Mouse (Mus musculus) lung, adult 2 months (tissue): ENCODE data around the gene Mettl8. TPM values are rescaled to one million over a fixed set of nuclear protein-coding genes. Genes with fewer than 3 reads are reported as not detected.

Experiments used
- DNase-seq: peaks from one replicate; pipeline ENCODE4 v3.0.0; 2022
- H3K4me1 ChIP-seq: fragments of 200-500 bp; 2 replicates; pipeline ENCODE4 v1.6.1; 2011; ENCODE audit warnings: low read length; ENCODE audit not compliant: control insufficient read depth, insufficient read depth
- H3K4me3 ChIP-seq: fragments of 200-500 bp; replicated peaks from 2 replicates; pipeline ENCODE3; 2011; ENCODE audit warnings: low read depth, mild to moderate bottlenecking, control low read depth, low read length; ENCODE audit errors: extremely low read depth
- CTCF ChIP-seq: fragments of 200-500 bp; IDR thresholded peaks from 2 replicates; pipeline ENCODE4 v1.5.1; 2011; ENCODE audit warnings: mild to moderate bottlenecking, low read length, control low read depth; ENCODE audit not compliant: insufficient read depth
- POLR2A ChIP-seq: fragments of 200-500 bp; IDR thresholded peaks from 2 replicates; pipeline ENCODE4 v1.6.1; 2011; ENCODE audit warnings: low read depth, mild to moderate bottlenecking, control low read depth, low read length, borderline replicate concordance; ENCODE audit errors: extremely low read depth
- WGBS: fragments of 180-500 bp; shearing (Covaris S2); methylation state at CpG from one replicate; pipeline ENCODE4 v1.1.7; 2018; 5-methylcytosine and 5-hydroxymethylcytosine counted together
- polyA plus RNA-seq: library from polyadenylated mRNA; depleted of rRNA; stranded (reverse); fragments of >200 nt; gene quantifications from 2 replicates; pipeline ENCODE4 v1.2.3, GENCODE M21; 2012

The Mettl8 gene
- polyA plus RNA-seq, 1 experiment, result 6.1 TPM

GRCm38 (mm10) chr2:71073828-71074227 is 18.4 kb upstream of the Mettl8 start:
- WGBS, result 74% methylated on average over 3 of the region's 3 CpGs

GRCm38 (mm10) chr2:71073330-71073729 is 17.9 kb upstream of the Mettl8 start:
- TF ChIP-seq CTCF, result no peak
- no peak for TF ChIP-seq POLR2A
- no peaks in the 10 kb centered on the region for H3K4me1 ChIP-seq
- whole genome bisulfite sequencing, result 90% methylated on average over 3 of the region's 3 CpGs
- no peak overlapping the region for H3K4me3 ChIP-seq
- DNase-seq, result no peak

More at GRCm38 (mm10) chr2:71073828-71074227, 18.4 kb upstream of the Mettl8 start:
- Histone ChIP-seq H3K4me3 (no peak overlapping the region), H3K4me1 (no peaks in the 10 kb centered on the region)
- no peak for TF ChIP-seq POLR2A
- no peak for TF ChIP-seq CTCF
- no peak for DNase-seq

GRCm38 (mm10) chr2:71071601-71072000 is 16.2 kb upstream of the Mettl8 start:
- Histone ChIP-seq H3K4me1 (no peaks in the 10 kb centered on the region), H3K4me3 (no peak overlapping the region)
- 95% methylated on average over 4 of the region's 4 CpGs for WGBS
- no peak for DNase-seq
- no peak for TF ChIP-seq POLR2A
- TF ChIP-seq CTCF, result no peak

GRCm38 (mm10) chr2:71056115-71056835 is 892 bp upstream of the Mettl8 start:
- no peak for TF ChIP-seq CTCF
- no peak for TF ChIP-seq POLR2A
- no peaks in the 10 kb centered on the region; the same call in 1 of the 2 replicates for H3K4me1 ChIP-seq
- H3K4me3 ChIP-seq, result peak overlapping the region; percentile 80
- WGBS, result 10% methylated on average over 21 of the region's 21 CpGs
- DNase-seq, result no peak

- TF ChIP-seq CTCF (no peak), POLR2A (no peak)
- no peak for DNase-seq
- H3K4me1 ChIP-seq, result no peaks in the 10 kb centered on the region; the same call in 1 of the 2 replicates
- H3K4me3 ChIP-seq, result no peak overlapping the region
- WGBS, result 13% methylated on average over 9 of the region's 9 CpGs
Observed at GRCm38 (mm10) chr2:71054716-71055115, 667 bp downstream of the Mettl8 start.

- 87% methylated on average over 7 of the region's 7 CpGs for WGBS
- Histone ChIP-seq H3K4me1 (peaks cover 9% of the 10 kb centered on the region), H3K4me3 (no peak overlapping the region)
- TF ChIP-seq CTCF, result no peak
- no peak for TF ChIP-seq POLR2A
- DNase-seq, result no peak
Observed at GRCm38 (mm10) chr2:71050511-71050910, 4.9 kb downstream of the Mettl8 start.

GRCm38 (mm10) chr2:71048896-71049295 is 6.5 kb downstream of the Mettl8 start:
- 76% methylated on average over 12 of the region's 12 CpGs for WGBS
- Histone ChIP-seq H3K4me1 (peaks cover 11% of the 10 kb centered on the region), H3K4me3 (no peak overlapping the region)
- TF ChIP-seq POLR2A (no peak), CTCF (0 out of 2 replicates have a peak, but pooled peaks have one; percentile 23)
- no peak for DNase-seq

GRCm38 (mm10) chr2:71046751-71047320 is 8.5 kb downstream of the Mettl8 start:
- TF ChIP-seq POLR2A (no peak), CTCF (no peak)
- DNase-seq, result no peak
- no peak overlapping the region for H3K4me3 ChIP-seq
- H3K4me1 ChIP-seq, result peaks cover 11% of the 10 kb centered on the region
- 17% methylated on average over 6 of the region's 6 CpGs for WGBS

- peaks cover 11% of the 10 kb centered on the region for H3K4me1 ChIP-seq
- DNase-seq, result no peak
- WGBS, result 43% methylated on average over 6 of the region's 6 CpGs
- no peak for TF ChIP-seq CTCF
- TF ChIP-seq POLR2A, result no peak
- H3K4me3 ChIP-seq, result no peak overlapping the region
Observed at GRCm38 (mm10) chr2:71046151-71046550, 9.2 kb downstream of the Mettl8 start.
